Mouse (Mus musculus) hindbrain, embryonic 12.5 days (tissue): ENCODE measurements at regions not wholly inside any gene's neighbourhood (a gene's known extent, or its start where the extent isn't known, plus 50 kb on each side); places are given as distances from the start of the nearest gene placed in this dataset.
A peak's percentile ranks its signal among the peaks of the same experiment; 100 is the strongest.

Source experiments
- ATAC-seq: fragments of 200-750 bp; cut with Nextera tagmentation; 2 replicates; pipeline ENCODE4 v1.8.0; 2017; ENCODE audit warnings: moderate TSS enrichment; ENCODE audit not compliant: low FRiP score
- H3K27ac ChIP-seq: fragments of 300-500 bp; sonication (generic); 2 replicates; pipeline ENCODE4 v1.5.1; 2016; ENCODE audit warnings: mild to moderate bottlenecking
- H3K27me3 ChIP-seq: fragments of 300-500 bp; sonication (generic); 2 replicates; pipeline ENCODE4 v1.6.1; 2016; ENCODE audit warnings: mild to moderate bottlenecking
- H3K36me3 ChIP-seq: fragments of 300-500 bp; sonication (generic); 2 replicates; pipeline ENCODE4 v1.6.1; 2016; ENCODE audit warnings: mild to moderate bottlenecking
- H3K4me1 ChIP-seq: fragments of 300-500 bp; sonication (generic); 2 replicates; pipeline ENCODE4 v1.6.1; 2016
- H3K4me2 ChIP-seq: fragments of 300-500 bp; sonication (generic); replicated peaks from 2 replicates; pipeline ENCODE4 v1.6.1; 2016; ENCODE audit warnings: mild to moderate bottlenecking
- H3K4me3 ChIP-seq: fragments of 300-500 bp; sonication (generic); 2 replicates; pipeline ENCODE4 v1.5.1; 2016; ENCODE audit warnings: mild to moderate bottlenecking
- H3K9ac ChIP-seq: fragments of 300-500 bp; sonication (generic); 2 replicates; pipeline ENCODE4 v1.6.1; 2016; ENCODE audit warnings: mild to moderate bottlenecking, moderate library complexity
- H3K9me3 ChIP-seq: fragments of 300-500 bp; sonication (generic); replicated peaks from 2 replicates; pipeline ENCODE4 v1.6.1; 2016; ENCODE audit warnings: mild to moderate bottlenecking
- WGBS: fragments of 180-500 bp; shearing (Covaris S2); methylation state at CpG from one replicate; pipeline ENCODE4 v1.1.7; 2016; 5-methylcytosine and 5-hydroxymethylcytosine counted together

GRCm38 (mm10) chr12:71768890-71769289, 62.0 kb upstream of the Daam1 start:
- H3K9ac ChIP-seq = no peak overlapping the region
- H3K4me3 ChIP-seq = no peak overlapping the region
- peak overlapping the region; percentile 47 for H3K4me2 ChIP-seq
- no peaks in the 10 kb centered on the region for H3K36me3 ChIP-seq
- H3K27me3 ChIP-seq = no peaks in the 10 kb centered on the region
- no peak overlapping the region for H3K27ac ChIP-seq
- H3K9me3 ChIP-seq = no peaks in the 10 kb centered on the region
- H3K4me1 ChIP-seq = no peaks in the 10 kb centered on the region; the same call in none of the 2 replicates
- 33% methylated on average over 9 of the region's 9 CpGs for WGBS
- ATAC-seq = no peak; the same call in 1 of the 2 replicates

- ATAC-seq = no peak
- no peak overlapping the region for H3K9ac ChIP-seq
- 67% methylated on average over 6 of the region's 6 CpGs for WGBS
- H3K4me2 ChIP-seq = 0 out of 2 replicates have a peak overlapping the region, but pooled peaks have one; percentile 47
- H3K4me1 ChIP-seq = no peaks in the 10 kb centered on the region; the same call in none of the 2 replicates
- no peaks in the 10 kb centered on the region for H3K27me3 ChIP-seq
- no peak overlapping the region for H3K27ac ChIP-seq
- H3K36me3 ChIP-seq = no peaks in the 10 kb centered on the region
- H3K4me3 ChIP-seq = no peak overlapping the region
- H3K9me3 ChIP-seq = no peaks in the 10 kb centered on the region
These were observed 61.6 kb upstream of the Daam1 start for GRCm38 (mm10) chr12:71769302-71769701.

GRCm38 (mm10) chr12:71773891-71774290, 57.0 kb upstream of the Daam1 start:
- no peaks in the 10 kb centered on the region for H3K36me3 ChIP-seq

GRCm38 (mm10) chr12:71775126-71775525, 55.8 kb upstream of the Daam1 start:
- Histone ChIP-seq H3K9me3 (no peaks in the 10 kb centered on the region), H3K36me3 (no peaks in the 10 kb centered on the region), H3K4me1 (peaks cover 6% of the 10 kb centered on the region), H3K4me2 (no peak overlapping the region), H3K27ac (no peak overlapping the region), H3K27me3 (no peaks in the 10 kb centered on the region), H3K9ac (no peak overlapping the region), H3K4me3 (no peak overlapping the region)
- WGBS = 74% methylated on average over 12 of the region's 12 CpGs
- no peak for ATAC-seq

More at GRCm38 (mm10) chr12:71773891-71774290, 57.0 kb upstream of the Daam1 start:
- no peak for ATAC-seq
- no peak overlapping the region for H3K4me3 ChIP-seq
- H3K9me3 ChIP-seq = no peaks in the 10 kb centered on the region
- no peak overlapping the region for H3K27ac ChIP-seq
- no peak overlapping the region for H3K4me2 ChIP-seq
- peaks cover 6% of the 10 kb centered on the region for H3K4me1 ChIP-seq
- no peak overlapping the region for H3K9ac ChIP-seq
- H3K27me3 ChIP-seq = no peaks in the 10 kb centered on the region
- WGBS = 89% methylated on average over 9 of the region's 9 CpGs

DNA sequence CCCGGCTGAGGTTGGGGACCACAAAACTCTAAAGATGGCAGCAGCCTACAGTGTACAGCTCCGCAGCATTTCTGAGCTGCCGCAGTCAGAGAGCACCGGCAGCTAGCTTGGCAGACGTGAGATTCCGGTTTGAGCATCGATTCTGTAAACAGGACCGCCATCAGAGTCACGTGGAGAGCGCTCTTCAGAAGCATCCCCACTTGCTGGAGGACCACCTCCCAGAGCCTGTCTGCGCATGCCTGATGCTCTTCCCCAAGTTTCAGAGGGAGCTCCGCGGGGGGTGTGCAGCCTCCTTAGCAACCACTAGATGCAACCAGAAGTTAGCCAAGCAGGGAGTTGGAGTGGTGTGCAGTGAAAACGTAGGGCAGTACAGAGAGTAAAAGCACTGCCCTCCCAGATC, 52.7 kb upstream of the Daam1 start:
- ATAC-seq = no peak
- WGBS = 25% methylated on average over 14 of the region's 14 CpGs
- peak overlapping the region; percentile 4; the same call in 1 of the 2 replicates for H3K4me3 ChIP-seq

DNA sequence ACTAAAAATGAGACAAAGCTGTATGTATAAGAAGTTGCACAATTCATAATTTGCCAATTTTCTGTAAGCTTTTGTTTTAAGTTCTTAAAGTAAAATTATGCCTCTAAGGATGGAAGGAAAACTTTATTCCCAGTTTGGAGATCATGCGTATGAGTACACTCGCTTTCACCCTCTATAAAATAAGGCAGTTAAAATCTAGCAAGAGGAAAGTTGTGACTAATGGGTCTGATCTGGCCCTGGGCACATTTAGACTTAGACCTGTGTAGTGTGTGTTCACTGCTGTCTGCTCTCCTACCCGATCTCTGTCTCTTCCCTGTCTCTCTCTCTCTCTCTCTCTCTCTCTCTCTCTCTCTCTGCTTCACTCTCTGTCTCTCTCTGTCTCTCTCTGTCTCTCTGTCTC, 51.9 kb upstream of the Daam1 start:
- Histone ChIP-seq H3K27ac (no peak overlapping the region), H3K27me3 (no peaks in the 10 kb centered on the region), H3K9ac (no peak overlapping the region), H3K9me3 (no peaks in the 10 kb centered on the region), H3K4me1 (peaks cover 6% of the 10 kb centered on the region), H3K4me3 (no peak overlapping the region), H3K4me2 (no peak overlapping the region), H3K36me3 (no peaks in the 10 kb centered on the region)
- WGBS = 80% methylated on average over 3 of the region's 3 CpGs
- no peak for ATAC-seq

More for the DNA sequence above, 52.7 kb upstream of the Daam1 start:
- no peaks in the 10 kb centered on the region for H3K27me3 ChIP-seq
- peak overlapping the region; percentile 45 for H3K4me2 ChIP-seq
- H3K4me1 ChIP-seq = peaks cover 6% of the 10 kb centered on the region
- no peak overlapping the region for H3K27ac ChIP-seq
- H3K9ac ChIP-seq = no peak overlapping the region
- no peaks in the 10 kb centered on the region for H3K9me3 ChIP-seq
- H3K36me3 ChIP-seq = no peaks in the 10 kb centered on the region

DNA sequence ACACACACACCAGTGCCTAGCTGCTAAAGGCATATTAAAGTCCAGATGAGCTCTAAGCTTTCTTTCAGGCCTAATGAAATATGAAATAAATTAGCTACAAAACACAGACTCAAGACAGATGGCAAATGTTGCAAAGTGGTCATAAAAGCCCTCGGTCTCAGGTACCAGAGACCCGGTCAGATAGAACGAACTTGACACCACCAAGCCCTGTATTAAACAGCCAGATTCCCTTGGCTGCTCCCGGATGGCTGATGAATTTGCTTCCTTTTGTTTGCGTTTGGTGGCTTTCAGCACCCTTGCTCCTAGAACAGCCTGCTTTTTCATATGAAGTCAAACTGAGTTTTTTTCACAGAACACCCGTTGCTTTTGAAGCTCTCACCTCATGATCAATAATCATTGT, 51.5 kb upstream of the Daam1 start:
- Histone ChIP-seq H3K9ac (no peak overlapping the region), H3K4me2 (no peak overlapping the region), H3K36me3 (no peaks in the 10 kb centered on the region), H3K27me3 (no peaks in the 10 kb centered on the region), H3K4me3 (no peak overlapping the region), H3K4me1 (peaks cover 6% of the 10 kb centered on the region), H3K27ac (no peak overlapping the region), H3K9me3 (no peaks in the 10 kb centered on the region)
- no peak for ATAC-seq
- WGBS = 50% methylated on average over 6 of the region's 6 CpGs
